Mouse (Mus musculus): ENCODE data around the gene Baz2a.

- no peak for TF ChIP-seq NELFE (IDR thresholded peaks at IDR 0.05; ENCODE audit: low read depth, low read length)
- no peak; the same call in 1 of the 2 replicates for TF ChIP-seq POLR2A (IDR thresholded peaks at IDR 0.05; ENCODE audit: low read depth, low read length)
- no peak for TF ChIP-seq HCFC1 (IDR thresholded peaks at IDR 0.05; ENCODE audit: low read depth, low read length)
- no peak for TF ChIP-seq CTCF (conservative IDR thresholded peaks at IDR 0.05 in 1 of 2, IDR thresholded peaks at IDR 0.05 in 1 of 2; ENCODE audit: low read depth in 2 of 2, low read length in 2 of 2)
- no peak for TF ChIP-seq E2F4 (IDR thresholded peaks at IDR 0.05; ENCODE audit: insufficient replicate concordance, low read depth, low read length)
- no peak for TF ChIP-seq EP300 (IDR thresholded peaks at IDR 0.05; ENCODE audit: low read length)
- TF ChIP-seq ZC3H11A (IDR thresholded peaks at IDR 0.05; ENCODE audit: low read depth, low read length), result no peak
Measured at GRCm38 (mm10) chr10:128050355-128050754, 41.0 kb upstream of the Baz2a start.

Measured in CH12.LX (cell line).